Mouse (Mus musculus): ENCODE measurements around the gene Foxd2.

The Foxd2 gene

GRCm38 (mm10) chr4:114909602-114910484 lies 1.2 kb upstream of the Foxd2 start:
- DNase-seq: no peak

- no peak for DNase-seq
These were observed 483 bp downstream of the Foxd2 start for GRCm38 (mm10) chr4:114907951-114908828.

GRCm38 (mm10) chr4:114907056-114907917 lies 1.4 kb downstream of the Foxd2 start:
- DNase-seq: no peak

GRCm38 (mm10) chr4:114905969-114906680 lies 2.5 kb downstream of the Foxd2 start:
- no peak for DNase-seq

- no peak for DNase-seq
These were observed 3.2 kb downstream of the Foxd2 start for GRCm38 (mm10) chr4:114905501-114905900.

GRCm38 (mm10) chr4:114903422-114903782 lies 5.3 kb downstream of the Foxd2 start:
- DNase-seq: no peak

GRCm38 (mm10) chr4:114902641-114903421 lies 5.8 kb downstream of the Foxd2 start:
- no peak for DNase-seq

- no peak for DNase-seq
These were observed 6.9 kb downstream of the Foxd2 start for GRCm38 (mm10) chr4:114901643-114902351.

- DNase-seq: no peak
These were observed 7.6 kb downstream of the Foxd2 start for GRCm38 (mm10) chr4:114900866-114901642.

- no peak for DNase-seq
These were observed 8.8 kb downstream of the Foxd2 start for GRCm38 (mm10) chr4:114899885-114900284.

GRCm38 (mm10) chr4:114897853-114898252 lies 10.8 kb downstream of the Foxd2 start:
- DNase-seq: no peak

- no peak for DNase-seq
These were observed 26.4 kb downstream of the Foxd2 start for GRCm38 (mm10) chr4:114882232-114882631.

GRCm38 (mm10) chr4:114876441-114876972 lies 32.2 kb downstream of the Foxd2 start:
- no peak for DNase-seq

GRCm38 (mm10) chr4:114869765-114870490 lies 38.7 kb downstream of the Foxd2 start:
- no peak for DNase-seq

GRCm38 (mm10) chr4:114863166-114863565 lies 45.5 kb downstream of the Foxd2 start:
- DNase-seq: no peak

GRCm38 (mm10) chr4:114858426-114858825 lies 50.2 kb downstream of the Foxd2 start:
- DNase-seq: no peak
